Mouse (Mus musculus) mature B cell (primary cell): ENCODE results near the gene Olfr137.

Experiments used
- in situ Hi-C: fragments of 300-500 bp; cut with MboI; formaldehyde crosslinking; loops from 2 replicates; pipeline ENCODE4 v1.14.3; 2019

Olfr137 gene

GRCm38 (mm10) chr17:38307470-38307869, at the start of gene Olfr137:
Gene Olfr137 (minus strand): TSS chr17:38307570.
- in situ Hi-C loops: no loop called here

- in situ Hi-C loops: no loop called here
These were observed 22.2 kb upstream of the Olfr137 start, which contains the start of gene Olfr136 for GRCm38 (mm10) chr17:38329531-38329930. Gene Olfr136 (plus strand): TSS chr17:38329831.

- in situ Hi-C loops: no loop called here
These were observed 46.6 kb downstream of the Olfr137 start, which contains the start of gene Olfr138 for GRCm38 (mm10) chr17:38260735-38261134. Gene Olfr138 (plus strand): TSS chr17:38261035.
